Mouse (Mus musculus) small intestine, adult 2 months (tissue): ENCODE measurements around the gene Krtap19-9b. TPM values are rescaled to one million over a fixed set of nuclear protein-coding genes. Genes with fewer than 3 reads are reported as not detected.

Source experiments
- H3K27ac ChIP-seq: fragments of 200-500 bp; 2 replicates; pipeline ENCODE4 v1.5.1; 2012; ENCODE audit warnings: low read depth, low read length, control low read depth, inconsistent platforms; ENCODE audit not compliant: insufficient read depth
- H3K27me3 ChIP-seq: fragments of 200-500 bp; 2 replicates; pipeline ENCODE4 v1.6.1; 2012; ENCODE audit warnings: mild to moderate bottlenecking, moderate library complexity, low read length, inconsistent platforms; ENCODE audit not compliant: control insufficient read depth, insufficient read depth
- H3K36me3 ChIP-seq: fragments of 200-500 bp; 2 replicates; pipeline ENCODE4 v1.6.1; 2012; ENCODE audit warnings: mild to moderate bottlenecking, low read length, control low read depth, inconsistent platforms; ENCODE audit not compliant: control insufficient read depth, insufficient read depth
- H3K4me1 ChIP-seq: fragments of 200-500 bp; 2 replicates; pipeline ENCODE4 v1.6.1; 2012; ENCODE audit warnings: low read length, inconsistent platforms, mixed read lengths; ENCODE audit not compliant: control insufficient read depth, insufficient read depth, insufficient read length
- H3K4me3 ChIP-seq: fragments of 200-500 bp; 2 replicates; pipeline ENCODE4 v1.5.1; 2012; ENCODE audit warnings: low read depth, mild to moderate bottlenecking, control low read depth, inconsistent platforms, low read length, moderate library complexity
- CTCF ChIP-seq: fragments of 200-500 bp; IDR thresholded peaks from 2 replicates; pipeline ENCODE4 v1.5.1; 2012; ENCODE audit warnings: low read depth, mild to moderate bottlenecking, control low read depth, inconsistent platforms, low read length, moderate library complexity, mixed read lengths; ENCODE audit not compliant: insufficient replicate concordance, insufficient read length; ENCODE audit errors: extremely low read depth
- POLR2A ChIP-seq: fragments of 200-500 bp; IDR thresholded peaks from 2 replicates; pipeline ENCODE4 v1.6.1; 2012; ENCODE audit warnings: low read depth, mild to moderate bottlenecking, control low read depth, inconsistent platforms, low read length, moderate library complexity
- WGBS: fragments of 180-500 bp; shearing (Covaris S2); methylation state at CpG from one replicate; pipeline ENCODE4 v1.1.7; 2018; 5-methylcytosine and 5-hydroxymethylcytosine counted together
- polyA plus RNA-seq: library from polyadenylated mRNA; depleted of rRNA; stranded (reverse); fragments of >200 nt; gene quantifications from 2 replicates; pipeline ENCODE4 v1.2.3, GENCODE M21; 2012; rRNA removed

Gene Krtap19-9b
- not detected in 2 replicates for polyA plus RNA-seq

DNA sequence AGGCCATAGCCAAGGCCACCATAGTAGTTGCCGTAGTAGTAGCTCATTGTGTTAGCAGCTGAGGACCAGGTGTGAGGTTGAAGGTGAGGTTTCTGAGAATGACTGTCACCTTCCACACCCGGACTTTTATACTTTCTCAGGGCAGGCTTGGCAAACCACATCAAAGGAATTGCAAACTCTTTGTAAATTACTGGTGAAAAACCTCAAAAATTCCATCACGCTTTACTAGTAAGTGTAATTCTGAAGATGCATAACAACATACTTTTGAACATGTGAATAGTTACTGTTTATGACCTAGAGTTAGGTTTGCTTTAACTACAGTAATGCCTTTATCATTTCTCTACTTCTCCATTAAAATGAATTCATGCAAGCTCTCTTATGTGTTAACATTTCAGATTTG is at the start of gene Krtap19-9b:
Krtap19-9b (minus strand) TSS at position 101 of the 400 bp plus-strand sequence.
- Histone ChIP-seq H3K4me1 (no peaks in the 10 kb centered on the region), H3K27ac (no peak within 1 kb of the TSS), H3K4me3 (no peak within 1 kb of the TSS), H3K27me3 (no peaks in the 10 kb centered on the region), H3K36me3 (no peaks in the 10 kb centered on the region)
- WGBS: 85% methylated on average over 3 of the region's 3 CpGs
- no peak for TF ChIP-seq CTCF
- TF ChIP-seq POLR2A: no peak

DNA sequence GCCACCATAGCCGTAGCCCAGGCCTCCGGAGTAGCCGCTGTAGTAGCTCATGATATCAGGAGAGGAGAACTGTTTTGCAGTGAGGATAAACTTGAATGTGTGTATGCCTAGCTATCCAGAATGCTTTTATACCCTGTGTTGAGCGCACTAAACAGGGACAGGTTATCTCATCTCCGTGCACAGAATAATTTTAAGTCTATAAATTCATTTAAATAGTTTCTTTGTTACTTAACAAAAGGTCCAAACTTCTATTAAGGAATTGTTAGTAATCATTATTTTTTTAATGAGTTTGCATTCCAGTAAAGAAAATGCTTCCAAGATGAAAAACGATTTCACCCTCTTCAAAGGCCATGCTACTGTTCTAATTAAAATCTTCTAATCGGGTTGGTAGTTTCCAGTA is 30.7 kb upstream of the Krtap19-9b start, which contains the start of gene Krtap16-3:
Krtap16-3 (minus strand) TSS at position 101 of the 400 bp plus-strand sequence.
- H3K4me1 ChIP-seq: no peaks in the 10 kb centered on the region
- H3K4me3 ChIP-seq: no peak within 1 kb of the TSS
- H3K27ac ChIP-seq: no peak within 1 kb of the TSS
- 90% methylated on average over 7 of the region's 7 CpGs for WGBS
- H3K36me3 ChIP-seq: no peaks in the 10 kb centered on the region
- H3K27me3 ChIP-seq: no peaks in the 10 kb centered on the region
- TF ChIP-seq POLR2A: no peak
- no peak for TF ChIP-seq CTCF

DNA sequence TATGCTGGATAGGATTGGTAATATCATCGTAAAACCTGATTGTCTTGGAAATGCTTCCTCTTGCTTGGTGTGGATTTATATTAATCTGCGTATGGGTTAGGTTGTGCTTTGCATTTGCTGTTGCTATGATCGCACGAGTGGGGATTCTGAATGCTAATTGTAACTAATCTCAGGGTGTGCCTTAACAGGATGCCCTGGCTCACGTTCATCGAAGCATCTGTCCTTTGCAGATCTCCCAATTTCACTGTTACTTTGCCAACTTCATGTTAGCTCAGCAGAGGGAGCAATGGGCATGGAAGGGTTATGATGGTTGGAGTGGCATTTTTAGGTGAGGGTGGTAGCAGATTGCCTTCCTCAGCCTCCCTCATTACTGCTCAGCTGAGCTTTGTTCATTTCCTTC is 9.0 kb upstream of the Krtap19-9b start:
- H3K27me3 ChIP-seq: no peaks in the 10 kb centered on the region
- TF ChIP-seq POLR2A: no peak
- no peak for TF ChIP-seq CTCF
- H3K4me1 ChIP-seq: no peaks in the 10 kb centered on the region
- H3K36me3 ChIP-seq: no peaks in the 10 kb centered on the region
- H3K27ac ChIP-seq: no peak overlapping the region
- WGBS: 81% methylated on average over 6 of the region's 6 CpGs
- no peak overlapping the region for H3K4me3 ChIP-seq

DNA sequence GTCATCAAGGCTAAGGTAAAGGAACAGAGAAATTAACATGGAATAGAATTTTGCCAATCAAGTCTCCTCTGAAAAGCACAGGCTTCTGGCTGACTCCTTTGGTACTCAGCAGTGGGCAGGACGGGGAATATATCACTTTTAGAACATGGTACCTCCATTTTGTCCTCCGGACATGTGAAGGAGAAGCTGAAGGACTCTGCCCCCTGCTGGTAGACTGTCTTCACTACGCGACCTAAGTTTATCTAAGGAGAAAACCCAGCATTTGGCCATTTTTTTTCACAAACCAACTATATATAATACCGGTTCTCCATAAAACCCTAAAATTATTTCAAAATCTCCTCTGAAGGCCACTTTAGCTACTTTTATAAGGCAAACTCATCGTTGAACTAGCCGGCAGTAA is 6.2 kb upstream of the Krtap19-9b start:
- no peaks in the 10 kb centered on the region for H3K4me1 ChIP-seq
- H3K36me3 ChIP-seq: no peaks in the 10 kb centered on the region
- H3K27ac ChIP-seq: no peak overlapping the region
- WGBS: 71% methylated on average over 7 of the region's 7 CpGs
- H3K27me3 ChIP-seq: no peaks in the 10 kb centered on the region
- no peak overlapping the region for H3K4me3 ChIP-seq
- TF ChIP-seq POLR2A (no peak), CTCF (no peak)

DNA sequence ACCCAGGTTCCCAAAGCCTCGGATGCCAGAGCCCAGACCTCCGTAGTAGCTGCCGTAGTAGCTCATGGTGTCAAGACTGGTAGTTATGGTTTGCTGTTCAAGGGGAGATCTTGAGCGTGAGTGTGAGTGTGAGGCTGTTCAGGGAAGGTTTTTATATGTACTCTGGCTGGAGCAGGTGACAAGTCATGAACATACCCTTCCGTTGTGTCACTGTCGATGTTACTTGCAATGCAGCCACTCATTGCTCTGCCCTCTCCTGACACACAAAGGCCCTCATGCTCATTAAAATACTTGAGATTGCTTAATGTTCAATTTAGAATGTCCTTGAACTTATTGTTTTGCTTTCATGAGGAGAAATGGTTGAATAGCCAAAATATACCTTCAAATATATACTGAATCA is 35.7 kb downstream of the Krtap19-9b start, which contains the start of gene Krtap19-5:
Krtap19-5 (minus strand) TSS at position 101 of the 400 bp plus-strand sequence.
- 88% methylated on average over 6 of the region's 6 CpGs for WGBS

DNA sequence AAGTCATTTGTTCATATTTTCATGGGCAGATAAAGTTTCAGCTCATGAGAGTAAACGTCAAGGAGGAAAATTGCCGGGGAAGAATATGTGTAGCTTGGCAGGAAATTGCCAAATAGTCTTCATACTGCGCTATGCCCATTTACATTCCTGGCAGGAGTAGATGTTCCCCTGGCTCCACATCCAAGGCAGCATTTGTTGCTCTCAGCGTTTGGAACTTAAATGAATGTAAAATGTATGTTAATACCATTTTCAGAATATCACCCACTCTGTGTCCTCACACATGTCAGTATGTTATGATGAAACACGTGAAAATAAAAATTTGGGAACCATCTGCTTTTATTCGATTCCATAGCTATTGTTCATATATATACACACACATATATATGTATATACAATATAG is 45.2 kb downstream of the Krtap19-9b start:
- Histone ChIP-seq H3K27ac (no peak overlapping the region), H3K4me3 (no peak overlapping the region), H3K4me1 (no peaks in the 10 kb centered on the region), H3K36me3 (no peaks in the 10 kb centered on the region), H3K27me3 (no peaks in the 10 kb centered on the region)
- 81% methylated on average over 6 of the region's 6 CpGs for WGBS
- TF ChIP-seq POLR2A (no peak), CTCF (no peak)

More for the DNA sequence above, 35.7 kb downstream of the Krtap19-9b start, which contains the start of gene Krtap19-5:
- H3K4me3 ChIP-seq: no peak within 1 kb of the TSS
- H3K27ac ChIP-seq: no peak within 1 kb of the TSS
- no peaks in the 10 kb centered on the region for H3K36me3 ChIP-seq
- no peaks in the 10 kb centered on the region for H3K27me3 ChIP-seq
- no peak for TF ChIP-seq POLR2A
- TF ChIP-seq CTCF: no peak
- no peaks in the 10 kb centered on the region for H3K4me1 ChIP-seq

DNA sequence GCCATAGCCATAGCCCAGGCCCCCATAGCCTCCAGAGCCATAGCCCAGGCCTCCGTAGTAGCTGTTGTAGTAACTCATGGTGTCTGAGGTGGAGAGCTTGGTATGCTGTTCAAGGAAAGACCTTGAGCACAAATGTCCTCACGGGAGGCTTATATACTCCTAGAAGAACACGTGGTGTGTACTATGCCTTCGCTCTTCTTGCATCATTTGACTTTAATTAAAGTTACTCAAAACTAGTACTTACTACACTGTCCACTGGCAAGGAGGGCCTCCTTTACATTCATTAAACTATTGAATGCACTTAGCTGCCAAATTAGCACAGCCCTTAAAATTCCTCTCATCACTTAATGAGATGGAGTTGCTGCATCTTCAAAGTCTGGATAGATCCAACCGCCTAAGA is 47.1 kb downstream of the Krtap19-9b start, which contains the start of gene Krtap19-4:
Krtap19-4 (minus strand) TSS at position 101 of the 400 bp plus-strand sequence.
- Histone ChIP-seq H3K4me3 (no peak within 1 kb of the TSS), H3K27me3 (no peaks in the 10 kb centered on the region), H3K4me1 (no peaks in the 10 kb centered on the region), H3K27ac (no peak within 1 kb of the TSS), H3K36me3 (no peaks in the 10 kb centered on the region)
- TF ChIP-seq CTCF: no peak
- TF ChIP-seq POLR2A: no peak
- 85% methylated on average over 5 of the region's 5 CpGs for WGBS

Other genes with a start within 250 kb of the Krtap19-9b start
- gene 2310061N02Rik, start 224.3 kb downstream of the Krtap19-9b start, polyA plus RNA-seq: not detected in 2 replicates
- not detected in 2 replicates for gene Krtap13-1, start 203.4 kb downstream of the Krtap19-9b start, polyA plus RNA-seq
- gene Krtap13, start 180.6 kb downstream of the Krtap19-9b start, polyA plus RNA-seq: not detected in 2 replicates
- gene 2310034C09Rik, start 173.4 kb downstream of the Krtap19-9b start, polyA plus RNA-seq: not detected in 2 replicates
- gene 2310057N15Rik, start 158.1 kb downstream of the Krtap19-9b start, polyA plus RNA-seq: not detected in 2 replicates
- not detected in 2 replicates for gene Gm5965, start 154.4 kb downstream of the Krtap19-9b start, polyA plus RNA-seq
- gene Gm20741, start 120.0 kb downstream of the Krtap19-9b start, polyA plus RNA-seq: not detected in 2 replicates
- not detected in 2 replicates for gene Krtap15, start 112.0 kb downstream of the Krtap19-9b start, polyA plus RNA-seq
- not detected in 2 replicates for gene Krtap14, start 106.1 kb downstream of the Krtap19-9b start, polyA plus RNA-seq
- not detected in 2 replicates for gene Krtap19-1, start 62.9 kb downstream of the Krtap19-9b start, polyA plus RNA-seq
- not detected in 2 replicates for gene Krtap19-2, start 58.0 kb downstream of the Krtap19-9b start, polyA plus RNA-seq
- not detected in 2 replicates for gene Krtap19-3, start 54.2 kb downstream of the Krtap19-9b start, polyA plus RNA-seq
- not detected in 2 replicates for gene Krtap19-4, start 47.2 kb downstream of the Krtap19-9b start, polyA plus RNA-seq
- gene Krtap19-5, start 35.8 kb downstream of the Krtap19-9b start, polyA plus RNA-seq: not detected in 2 replicates
- not detected in 2 replicates for gene Krtap16-3, start 30.6 kb upstream of the Krtap19-9b start, polyA plus RNA-seq
- not detected in 2 replicates for gene Krtap22-2, start 78.5 kb upstream of the Krtap19-9b start, polyA plus RNA-seq
- not detected in 2 replicates for gene Gm10229, start 83.0 kb upstream of the Krtap19-9b start, polyA plus RNA-seq
- not detected in 2 replicates for gene Krtap6-1, start 99.4 kb upstream of the Krtap19-9b start, polyA plus RNA-seq
- gene Gm10228, start 109.2 kb upstream of the Krtap19-9b start, polyA plus RNA-seq: not detected in 2 replicates
- not detected in 2 replicates for gene Krtap6-5, start 115.6 kb upstream of the Krtap19-9b start, polyA plus RNA-seq
- gene 1110025L11Rik, start 131.7 kb upstream of the Krtap19-9b start, polyA plus RNA-seq: not detected in 2 replicates
- gene Krtap6-3, start 151.8 kb upstream of the Krtap19-9b start, polyA plus RNA-seq: not detected in 2 replicates
- gene Gm6358, start 208.6 kb upstream of the Krtap19-9b start, polyA plus RNA-seq: not detected in 2 replicates
- gene Gm10061, start 218.8 kb upstream of the Krtap19-9b start, polyA plus RNA-seq: not detected in 2 replicates
- gene Gm9789, start 225.7 kb upstream of the Krtap19-9b start, polyA plus RNA-seq: not detected in 2 replicates
- not detected in 2 replicates for gene Gm7735, start 237.2 kb upstream of the Krtap19-9b start, polyA plus RNA-seq
- gene 1110057P08Rik, start 242.5 kb upstream of the Krtap19-9b start, polyA plus RNA-seq: not detected in 2 replicates